Mouse (Mus musculus) erythroblast, embryonic 14.5 days (primary cell): Measurements from ENCODE around the gene Kcnk13.

Experiments
- GATA1 ChIP-seq: IDR thresholded peaks from 2 replicates; pipeline ENCODE4 v1.6.1; 2012; ENCODE audit warnings: low read length, inconsistent platforms, mixed read lengths
- TAL1 ChIP-seq: IDR thresholded peaks from 3 replicates; pipeline ENCODE4 v1.6.1; 2012; ENCODE audit warnings: low read length, inconsistent platforms, mixed read lengths

DNA sequence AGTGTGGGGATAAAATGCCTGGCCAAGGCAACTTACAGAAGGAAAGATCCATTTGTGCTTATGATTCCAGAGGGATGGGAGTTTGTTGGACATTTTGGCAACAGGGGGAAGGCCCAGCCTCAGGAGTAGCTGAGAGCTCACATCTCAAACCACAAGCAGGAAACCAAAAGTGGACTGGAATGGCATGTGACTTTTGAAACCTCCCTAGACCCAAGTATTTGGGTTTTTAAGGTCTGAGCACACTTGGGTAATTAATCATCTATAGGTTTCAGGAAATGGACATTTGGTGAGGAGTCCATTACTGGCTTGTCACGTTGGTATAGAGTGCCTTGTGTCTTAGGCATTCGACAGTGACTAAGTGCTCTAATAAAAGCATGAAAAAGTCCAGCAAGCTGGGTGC lies 42.4 kb downstream of the Kcnk13 start:
- TF ChIP-seq GATA1 (no peak), TAL1 (no peak)
